Mouse (Mus musculus) G1E-ER4 (cell line): ENCODE data around the gene Myo16. TPM values are rescaled to one million over a fixed set of nuclear protein-coding genes. Genes with fewer than 3 reads are reported as not detected.

Experiments used
- GATA1 ChIP-seq: IDR thresholded peaks from one replicate; pipeline ENCODE4 v1.8.0; 2012; ENCODE audit warnings: low read length, inconsistent platforms
- polyA plus RNA-seq: library from polyadenylated mRNA; stranded (reverse); fragments of >175 nt; gene quantifications from 2 replicates; pipeline ENCODE4 v1.2.3, GENCODE M21; 2012

Gene Myo16
- polyA plus RNA-seq, 1 experiment = 0.04 TPM

DNA sequence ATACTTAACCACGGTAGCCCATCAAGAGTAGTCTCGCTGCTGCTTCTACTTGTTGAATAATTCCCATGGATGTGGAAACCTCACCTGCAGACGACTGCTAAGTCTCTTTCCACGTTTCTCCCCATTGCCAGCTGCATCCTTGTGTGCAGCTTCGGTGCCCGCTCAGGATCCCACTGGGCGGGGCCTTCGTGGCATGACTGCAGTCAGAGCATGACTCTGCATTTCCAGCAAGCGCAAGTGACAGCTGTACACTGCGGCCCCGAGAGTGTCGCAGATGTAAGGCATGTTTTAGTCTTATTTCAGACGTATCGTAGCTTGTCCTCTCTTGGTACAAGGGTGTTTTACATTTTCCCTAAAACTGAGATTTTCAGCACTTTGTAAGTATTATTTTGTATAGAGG lies 294.8 kb downstream of the Myo16 start:
- TF ChIP-seq GATA1 = no peak

- no peak for TF ChIP-seq GATA1
These were observed 299.3 kb downstream of the Myo16 start for GRCm38 (mm10) chr8:10453046-10453445.

- TF ChIP-seq GATA1 = no peak
These were observed 304.5 kb downstream of the Myo16 start for GRCm38 (mm10) chr8:10458151-10458649.

DNA sequence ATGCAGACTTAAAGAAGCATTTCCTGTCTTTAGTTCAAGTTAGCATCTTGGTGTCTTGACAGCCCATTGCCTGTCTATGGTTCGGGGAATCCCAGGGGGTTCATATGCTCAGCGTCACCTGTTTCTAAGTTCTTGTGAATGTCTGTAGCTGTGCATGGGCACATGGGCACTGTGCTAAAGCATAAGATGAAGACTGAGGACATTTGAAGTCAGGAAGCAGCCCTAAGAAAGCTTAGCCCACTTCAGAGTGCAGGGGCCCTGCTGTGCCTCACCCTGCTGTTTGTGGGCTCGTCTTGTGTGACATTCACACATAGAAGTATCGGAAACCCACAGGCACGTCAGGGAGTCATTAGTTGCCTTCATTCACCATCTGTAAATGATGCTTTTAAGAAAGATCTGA lies 308.6 kb downstream of the Myo16 start:
- no peak for TF ChIP-seq GATA1

DNA sequence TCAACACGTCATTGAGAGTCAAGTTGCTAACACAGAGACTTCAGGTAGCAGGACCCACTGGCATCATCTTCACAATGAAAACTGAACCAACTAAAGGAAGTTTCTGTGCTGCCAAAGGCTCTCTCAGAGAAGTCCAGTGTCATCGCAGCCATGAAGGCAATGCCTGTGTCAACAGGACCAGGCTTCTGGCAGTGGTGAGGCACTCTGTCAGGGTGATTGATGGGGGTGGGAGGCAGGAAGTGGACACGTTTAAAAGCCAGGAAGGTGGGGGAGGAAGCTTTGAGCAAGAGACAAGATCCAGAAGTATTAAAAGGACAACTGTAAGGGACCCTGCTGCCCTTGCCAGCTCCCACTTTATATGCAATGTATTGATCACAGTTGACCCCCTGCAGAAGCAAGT lies 314.8 kb downstream of the Myo16 start:
- no peak for TF ChIP-seq GATA1

- no peak for TF ChIP-seq GATA1
These were observed 315.9 kb downstream of the Myo16 start for GRCm38 (mm10) chr8:10469658-10470057.

DNA sequence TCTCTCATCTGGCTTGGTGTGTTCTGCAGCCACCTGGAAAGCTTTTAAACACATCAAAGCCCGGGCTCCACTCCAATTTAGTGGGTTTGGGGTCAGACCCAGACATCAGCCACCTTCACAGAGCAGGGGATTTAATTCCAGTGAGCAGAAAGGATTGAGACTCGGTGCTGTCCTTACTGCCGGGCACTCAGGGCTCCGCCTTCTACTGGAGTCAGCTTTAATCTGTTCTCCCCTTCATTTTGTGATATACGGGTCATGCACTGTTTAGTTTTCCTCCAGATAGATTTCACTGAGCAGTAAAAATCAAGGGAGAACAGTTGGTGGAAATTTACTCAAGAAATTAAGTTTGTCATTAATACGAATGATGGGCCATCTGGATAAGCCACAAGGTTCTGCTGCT lies 316.6 kb downstream of the Myo16 start:
- no peak for TF ChIP-seq GATA1

GRCm38 (mm10) chr8:10472371-10472770 lies 318.7 kb downstream of the Myo16 start:
- no peak for TF ChIP-seq GATA1

GRCm38 (mm10) chr8:10474446-10474845 lies 320.7 kb downstream of the Myo16 start:
- no peak for TF ChIP-seq GATA1

GRCm38 (mm10) chr8:10479059-10479458 lies 325.3 kb downstream of the Myo16 start:
- TF ChIP-seq GATA1 = no peak

DNA sequence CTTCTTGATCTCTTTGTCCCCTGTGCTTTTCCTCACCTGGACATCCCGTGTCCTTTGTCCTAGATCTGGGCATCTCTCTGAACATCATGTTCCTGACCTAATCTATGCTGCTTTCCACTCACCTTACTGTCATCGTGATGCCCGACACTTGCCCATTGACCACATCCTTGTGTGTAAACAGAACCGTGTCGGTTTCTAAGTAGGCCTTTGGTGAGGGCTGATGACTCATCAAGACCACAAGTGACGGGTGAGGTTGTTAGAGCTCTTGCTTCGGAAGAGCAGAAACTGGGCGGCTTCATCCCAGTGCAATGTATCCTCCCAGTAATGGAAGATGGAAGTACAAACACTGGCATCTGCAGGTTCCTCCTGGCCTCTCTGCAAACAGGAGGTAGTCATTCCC lies 327.1 kb downstream of the Myo16 start:
- TF ChIP-seq GATA1 = no peak

DNA sequence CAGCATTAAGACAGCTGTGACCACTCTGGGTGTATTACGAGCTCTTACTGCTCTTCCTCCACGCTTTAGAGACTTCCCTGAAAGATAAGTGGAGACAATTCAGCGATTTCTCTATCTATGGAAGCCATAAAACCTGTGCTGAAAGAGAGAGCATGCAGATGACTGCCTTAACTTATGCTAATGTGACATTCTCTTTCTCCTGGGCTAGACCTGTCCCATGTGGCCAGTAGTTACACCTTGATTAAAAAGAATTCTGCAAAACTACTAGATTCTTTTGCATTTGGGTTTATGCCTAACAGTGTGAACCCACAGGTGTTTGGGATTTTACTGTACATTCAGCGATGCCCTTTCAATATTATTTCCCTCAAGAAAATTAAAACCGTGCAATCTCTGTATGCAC lies 328.4 kb downstream of the Myo16 start:
- TF ChIP-seq GATA1 = no peak

- no peak for TF ChIP-seq GATA1
These were observed 329.2 kb downstream of the Myo16 start for GRCm38 (mm10) chr8:10482880-10483279.

- TF ChIP-seq GATA1 = no peak
These were observed 330.1 kb downstream of the Myo16 start for GRCm38 (mm10) chr8:10483841-10484240.

DNA sequence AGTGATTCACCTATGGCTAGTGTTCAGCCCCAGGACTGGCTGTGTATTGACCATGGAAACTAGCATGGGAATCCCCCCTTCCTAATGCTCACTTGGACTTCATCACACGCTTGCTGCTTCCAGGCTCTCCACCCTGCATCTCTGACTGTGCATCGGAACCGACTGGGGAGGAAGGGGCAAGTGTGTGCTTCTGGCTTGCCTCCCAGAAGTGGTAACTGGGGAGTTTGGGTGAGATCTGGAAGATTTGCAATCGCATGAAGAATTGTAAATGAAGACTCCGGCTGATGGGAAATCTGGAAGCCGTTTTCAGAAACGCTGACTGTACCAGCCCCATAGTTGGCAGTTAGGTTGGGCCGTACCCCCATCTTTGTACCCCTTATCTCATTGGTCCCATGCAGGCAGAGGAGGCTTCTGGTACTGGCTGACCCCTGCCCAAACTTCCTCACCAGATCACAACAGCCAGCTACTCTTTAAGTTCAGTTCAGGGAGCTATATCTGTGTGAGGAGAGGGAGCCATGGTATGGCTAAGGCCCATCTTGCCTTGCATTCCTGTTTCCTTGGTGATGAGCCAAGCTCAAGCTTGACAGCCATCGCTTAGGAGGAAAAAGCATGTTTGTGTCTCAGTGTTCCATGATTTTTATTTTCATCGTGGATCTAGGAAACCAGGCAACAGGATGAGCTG lies 336.2 kb downstream of the Myo16 start:
- TF ChIP-seq GATA1 = no peak

- TF ChIP-seq GATA1 = no peak
These were observed 336.7 kb downstream of the Myo16 start for GRCm38 (mm10) chr8:10490420-10490784.

DNA sequence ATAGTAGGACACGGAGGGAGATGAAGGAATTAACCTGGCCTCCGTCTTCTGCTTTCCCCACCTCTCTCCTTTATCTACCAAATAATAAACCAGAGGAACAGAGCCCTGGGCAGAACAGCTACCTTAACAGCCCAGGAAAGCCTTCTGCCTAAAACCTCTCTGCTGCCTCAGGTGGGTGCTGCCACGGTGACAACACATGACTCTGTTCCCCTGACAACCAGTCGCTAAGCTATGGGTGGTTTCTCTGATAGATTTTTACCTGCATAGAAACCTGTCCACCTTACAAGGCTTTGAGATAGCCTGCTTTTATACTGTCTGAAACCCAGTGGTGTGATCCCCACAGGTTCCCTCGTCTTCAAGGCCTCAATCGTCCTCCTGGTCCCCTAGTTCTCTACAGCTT lies 337.2 kb downstream of the Myo16 start:
- TF ChIP-seq GATA1 = no peak

GRCm38 (mm10) chr8:10499846-10500245 lies 346.1 kb downstream of the Myo16 start:
- no peak for TF ChIP-seq GATA1
